Comparison of ENCODE assay signal across 8 mouse cellular contexts in genomic region chr3:9499489-9499888, GRCm38 (mm10).
A peak's percentile ranks its signal among the peaks of the same experiment; 100 is the strongest.
DNase-seq lines count a peak whose midpoint lies in the region; ATAC-seq and TF ChIP-seq lines count a peak whose summit lies in the region.

No protein-coding gene starts in this region.

- TF ChIP-seq CTCF in liver, embryonic 14.5 days (IDR thresholded peaks at IDR 0.05; ENCODE audit: low read depth): no peak
- no peak for TF ChIP-seq CTCF in thymus, adult 2 months (IDR thresholded peaks at IDR 0.05; ENCODE audit: borderline replicate concordance, control insufficient read depth, extremely low read depth, insufficient read depth, low read length, poor library complexity)

- H3K9me3 ChIP-seq in midbrain, embryonic 10.5 days (replicated peaks): no peaks in the 10 kb centered on the region
- H3K9me3 ChIP-seq in midbrain, embryonic 11.5 days (ENCODE audit: control insufficient read depth, low read length): no peaks in the 10 kb centered on the region
- no peaks in the 10 kb centered on the region for H3K9me3 ChIP-seq in liver, embryonic 14.5 days (ENCODE audit: control insufficient read depth, low read length)
- H3K9me3 ChIP-seq in stomach, embryonic 16.5 days (replicated peaks; ENCODE audit: control insufficient read depth, low read length): no peaks in the 10 kb centered on the region

- H3K27ac ChIP-seq in midbrain, embryonic 10.5 days (replicated peaks): peak overlapping the region; percentile 77; the same call in 1 of the 2 replicates
- H3K27ac ChIP-seq in midbrain, embryonic 11.5 days (ENCODE audit: low read depth, low read length): no peak overlapping the region
- no peak overlapping the region for H3K27ac ChIP-seq in liver, embryonic 14.5 days
- peak overlapping the region; percentile 86 for H3K27ac ChIP-seq in stomach, embryonic 16.5 days (ENCODE audit: low read length)
- no peak overlapping the region for H3K27ac ChIP-seq in thymus, adult 2 months (ENCODE audit: control insufficient read depth, insufficient read depth, low read length)

- 81% methylated on average over 5 of the region's 5 CpGs for WGBS in midbrain, embryonic 10.5 days
- 83% methylated on average over 5 of the region's 5 CpGs for WGBS in midbrain, embryonic 11.5 days
- WGBS in liver, embryonic 14.5 days (ENCODE audit: insufficient replicate concordance): 11% methylated on average over 5 of the region's 5 CpGs
- WGBS in stomach, embryonic 16.5 days: 22% methylated on average over 5 of the region's 5 CpGs
- 19% methylated on average over 5 of the region's 5 CpGs for WGBS in thymus, adult 2 months

- peak; percentile 33 for ATAC-seq in frontal cortex, adult (ENCODE audit: low TSS enrichment)
- no peak for ATAC-seq in midbrain, embryonic 11.5 days (ENCODE audit: low FRiP score)
- no peak for ATAC-seq in liver, embryonic 14.5 days (ENCODE audit: insufficient read depth)
- no peak for ATAC-seq in stomach, embryonic 16.5 days (ENCODE audit: insufficient read depth, low FRiP score)

- H3K4me2 ChIP-seq in midbrain, embryonic 11.5 days: no peak overlapping the region
- peak overlapping the region; percentile 3; the same call in 1 of the 2 replicates for H3K4me2 ChIP-seq in liver, embryonic 14.5 days (ENCODE audit: low read depth)
- peak overlapping the region; percentile 12 for H3K4me2 ChIP-seq in stomach, embryonic 16.5 days (ENCODE audit: low read depth, low read length)

- TF ChIP-seq EP300 in liver, embryonic 14.5 days (IDR thresholded peaks at IDR 0.05; ENCODE audit: low read depth): no peak

- H3K9ac ChIP-seq in midbrain, embryonic 11.5 days (ENCODE audit: low read length): no peak overlapping the region
- no peak overlapping the region for H3K9ac ChIP-seq in liver, embryonic 14.5 days (replicated peaks)
- H3K9ac ChIP-seq in stomach, embryonic 16.5 days (ENCODE audit: low read length): 0 out of 2 replicates have a peak overlapping the region, but pooled peaks have one; percentile 31

- H3K4me1 ChIP-seq in midbrain, embryonic 10.5 days: peaks cover 25% of the 10 kb centered on the region
- peaks cover 15% of the 10 kb centered on the region for H3K4me1 ChIP-seq in midbrain, embryonic 11.5 days (ENCODE audit: control insufficient read depth, insufficient read depth, low read length)
- H3K4me1 ChIP-seq in liver, embryonic 14.5 days (replicated peaks; ENCODE audit: control insufficient read depth in 2 of 2, insufficient read depth in 2 of 2, low read length in 1 of 2): peaks cover 0 to 7% of the 10 kb centered on the region in 2 experiments; a peak in 2 of 4 replicates
- H3K4me1 ChIP-seq in stomach, embryonic 16.5 days (ENCODE audit: control insufficient read depth, insufficient read depth, low read length): peaks cover 24% of the 10 kb centered on the region
- peaks cover 13% of the 10 kb centered on the region for H3K4me1 ChIP-seq in thymus, adult 2 months (replicated peaks; ENCODE audit: control insufficient read depth, insufficient read depth, low read length)

- TF ChIP-seq POLR2A in thymus, adult 2 months (IDR thresholded peaks at IDR 0.05; ENCODE audit: control insufficient read depth, extremely low read depth, insufficient read depth, low read length, poor library complexity): no peak

- H3K4me3 ChIP-seq in midbrain, embryonic 10.5 days: no peak overlapping the region
- no peak overlapping the region for H3K4me3 ChIP-seq in midbrain, embryonic 11.5 days (ENCODE audit: low read depth, low read length)
- no peak overlapping the region for H3K4me3 ChIP-seq in liver, embryonic 14.5 days (ENCODE audit: insufficient read depth in 1 of 2, low read depth in 2 of 2, low read length in 2 of 2)
- no peak overlapping the region for H3K4me3 ChIP-seq in stomach, embryonic 16.5 days (replicated peaks; ENCODE audit: low read length)
- no peak overlapping the region for H3K4me3 ChIP-seq in thymus, adult 2 months (ENCODE audit: control insufficient read depth, insufficient read depth, low read length)

- H3K27me3 ChIP-seq in midbrain, embryonic 10.5 days (ENCODE audit: low read depth, poor library complexity, severe bottlenecking): no peaks in the 10 kb centered on the region
- H3K27me3 ChIP-seq in midbrain, embryonic 11.5 days (ENCODE audit: control insufficient read depth, insufficient read depth, low read length): no peaks in the 10 kb centered on the region
- no peaks in the 10 kb centered on the region for H3K27me3 ChIP-seq in liver, embryonic 14.5 days (ENCODE audit: control insufficient read depth, insufficient read depth, low read length)
- no peaks in the 10 kb centered on the region for H3K27me3 ChIP-seq in stomach, embryonic 16.5 days (ENCODE audit: control insufficient read depth, insufficient read depth, low read length)
- no peaks in the 10 kb centered on the region for H3K27me3 ChIP-seq in thymus, adult 2 months (ENCODE audit: control insufficient read depth, insufficient read depth, low read length)

- no peaks in the 10 kb centered on the region for H3K36me3 ChIP-seq in midbrain, embryonic 10.5 days
- H3K36me3 ChIP-seq in midbrain, embryonic 11.5 days (ENCODE audit: control insufficient read depth, insufficient read depth, low read length): no peaks in the 10 kb centered on the region
- no peaks in the 10 kb centered on the region for H3K36me3 ChIP-seq in liver, embryonic 14.5 days (replicated peaks; ENCODE audit: control insufficient read depth, insufficient read depth, low read depth)
- no peaks in the 10 kb centered on the region for H3K36me3 ChIP-seq in stomach, embryonic 16.5 days (ENCODE audit: control insufficient read depth, insufficient read depth, low read length)
- H3K36me3 ChIP-seq in thymus, adult 2 months (ENCODE audit: control insufficient read depth, insufficient read depth, low read length): no peaks in the 10 kb centered on the region

- DNase-seq in frontal cortex, postnatal 14 days (ENCODE audit: low spot score in 2 of 2): no peak
- DNase-seq in midbrain, embryonic 10.5 days (ENCODE audit: low spot score): no peak
- no peak for DNase-seq in midbrain, embryonic 11.5 days (ENCODE audit: low spot score, missing footprints)
- DNase-seq in liver, embryonic 14.5 days (ENCODE audit: low read depth in 3 of 3, low spot score in 3 of 3): no peak
- no peak for DNase-seq in cerebellum, postnatal 36 days
- no peak for DNase-seq in thymus, adult 2 months

Comparison
In these comparisons a context has a peak if more than half of its experiments do, and no peak if none do; other contexts are left out.
1. H3K27ac ChIP-seq: peak in midbrain, embryonic 10.5 days (single experiment) and stomach, embryonic 16.5 days (single experiment); none in midbrain, embryonic 11.5 days (single experiment), liver, embryonic 14.5 days (single experiment) and thymus, adult 2 months (single experiment).